Mouse (Mus musculus): ENCODE measurements around the gene Ulk4. TPM values are rescaled to one million over a fixed set of nuclear protein-coding genes. Genes with fewer than 3 reads are reported as not detected.

The Ulk4 gene
- total and polyA plus RNA-seq, 3 experiments = 26.6 to 31.1 TPM; not detected in 1

DNA sequence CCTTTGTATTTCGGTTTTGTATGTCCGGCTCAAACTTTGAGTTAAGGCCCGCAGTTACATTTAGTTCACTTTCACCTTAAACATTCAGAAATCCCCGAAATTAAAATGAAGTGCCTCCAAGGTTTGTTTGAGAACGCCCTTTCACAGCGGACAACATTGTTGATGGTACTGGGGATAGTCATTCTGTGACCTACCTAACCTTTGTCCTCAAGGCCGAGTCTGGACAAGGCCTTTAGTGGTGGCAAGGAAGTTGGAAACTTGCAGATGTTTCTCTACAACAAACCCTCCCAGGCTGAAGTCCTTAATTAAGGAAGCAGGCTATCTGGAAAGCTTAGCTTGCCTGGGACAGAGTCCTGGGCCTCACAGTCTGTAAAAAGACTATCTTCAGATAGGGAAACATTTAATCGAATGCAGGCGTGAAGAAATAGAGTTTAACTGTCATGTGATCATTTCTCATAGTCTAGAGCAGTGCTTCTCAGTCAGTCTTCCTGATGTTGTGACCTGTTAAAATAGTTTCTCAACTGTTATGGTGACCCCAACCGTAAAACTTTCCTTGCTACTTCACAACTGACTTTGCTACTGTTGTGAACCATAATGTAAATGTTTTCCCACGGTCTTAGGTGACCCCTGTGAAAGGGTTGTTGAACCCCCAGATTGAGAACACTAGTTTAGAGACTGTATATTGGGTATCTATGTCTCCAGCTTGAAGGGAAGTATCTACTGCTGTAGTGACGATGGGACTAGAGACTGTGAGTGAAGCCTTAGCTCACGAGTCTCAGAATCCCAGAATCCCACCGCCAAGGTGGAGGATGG is 342.0 kb downstream of the Ulk4 start:
- Histone ChIP-seq H3K9ac (ENCODE audit: control insufficient read depth, low read depth, low read length, poor library complexity, severe bottlenecking) (peak overlapping the region; percentile 98), H3K4me1 (ENCODE audit: control insufficient read depth in 1 of 2, insufficient read depth in 2 of 2, low read length in 2 of 2) (peaks cover 3 to 19% of the 10 kb centered on the region in 2 experiments), H3K27ac (ENCODE audit: control insufficient read depth, low read depth, low read length) (peak overlapping the region; percentile 31), H3K27me3 (ENCODE audit: control insufficient read depth in 1 of 2, insufficient read depth in 2 of 2, low read length in 2 of 2) (no peaks in the 10 kb centered on the region), H3K79me2 (ENCODE audit: control insufficient read depth, insufficient read depth, low read length, poor library complexity) (peaks cover 64% of the 10 kb centered on the region), H3K4me3 (ENCODE audit: control insufficient read depth in 1 of 2, insufficient read depth in 1 of 2, low read depth in 2 of 2, low read length in 2 of 2) (peak overlapping the region; percentile 100), H3K36me3 (ENCODE audit: control insufficient read depth in 1 of 2, insufficient read depth in 2 of 2, low read length in 2 of 2) (peaks cover 14 to 24% of the 10 kb centered on the region in 2 experiments), H3K9me3 (replicated peaks; ENCODE audit: insufficient read depth, low read length) (no peaks in the 10 kb centered on the region)
- peak; percentile 57 for DNase-seq (ENCODE audit: low read depth, low spot score)
- TF ChIP-seq JUND (IDR thresholded peaks at IDR 0.05; ENCODE audit: low read depth, low read length) (no peak), TCF12 (IDR thresholded peaks at IDR 0.05; ENCODE audit: low read depth, low read length) (no peak), USF2 (IDR thresholded peaks at IDR 0.05; ENCODE audit: borderline replicate concordance in 1 of 2, insufficient read depth in 1 of 2, low read depth in 1 of 2, low read length in 2 of 2) (0 out of 4 replicates have a peak, but pooled peaks of 1 of the 2 experiments have one; percentile 31), EP300 (IDR thresholded peaks at IDR 0.05; ENCODE audit: low read depth in 1 of 2, low read length in 2 of 2) (no peak), MAX (IDR thresholded peaks at IDR 0.05; ENCODE audit: low read length) (0 out of 2 replicates have a peak, but pooled peaks have one; percentile 4), POLR2A (IDR thresholded peaks at IDR 0.05; ENCODE audit: control insufficient read depth in 1 of 2, insufficient read depth in 1 of 2, low read depth in 1 of 2, low read length in 2 of 2, poor library complexity in 1 of 2) (0 out of 4 replicates have a peak, but pooled peaks of 1 of the 2 experiments have one; percentile 13), USF1 (IDR thresholded peaks at IDR 0.05; ENCODE audit: low read depth, low read length) (peak; percentile 80), ELF1 (IDR thresholded peaks at IDR 0.05; ENCODE audit: low read depth, low read length) (no peak)

DNA sequence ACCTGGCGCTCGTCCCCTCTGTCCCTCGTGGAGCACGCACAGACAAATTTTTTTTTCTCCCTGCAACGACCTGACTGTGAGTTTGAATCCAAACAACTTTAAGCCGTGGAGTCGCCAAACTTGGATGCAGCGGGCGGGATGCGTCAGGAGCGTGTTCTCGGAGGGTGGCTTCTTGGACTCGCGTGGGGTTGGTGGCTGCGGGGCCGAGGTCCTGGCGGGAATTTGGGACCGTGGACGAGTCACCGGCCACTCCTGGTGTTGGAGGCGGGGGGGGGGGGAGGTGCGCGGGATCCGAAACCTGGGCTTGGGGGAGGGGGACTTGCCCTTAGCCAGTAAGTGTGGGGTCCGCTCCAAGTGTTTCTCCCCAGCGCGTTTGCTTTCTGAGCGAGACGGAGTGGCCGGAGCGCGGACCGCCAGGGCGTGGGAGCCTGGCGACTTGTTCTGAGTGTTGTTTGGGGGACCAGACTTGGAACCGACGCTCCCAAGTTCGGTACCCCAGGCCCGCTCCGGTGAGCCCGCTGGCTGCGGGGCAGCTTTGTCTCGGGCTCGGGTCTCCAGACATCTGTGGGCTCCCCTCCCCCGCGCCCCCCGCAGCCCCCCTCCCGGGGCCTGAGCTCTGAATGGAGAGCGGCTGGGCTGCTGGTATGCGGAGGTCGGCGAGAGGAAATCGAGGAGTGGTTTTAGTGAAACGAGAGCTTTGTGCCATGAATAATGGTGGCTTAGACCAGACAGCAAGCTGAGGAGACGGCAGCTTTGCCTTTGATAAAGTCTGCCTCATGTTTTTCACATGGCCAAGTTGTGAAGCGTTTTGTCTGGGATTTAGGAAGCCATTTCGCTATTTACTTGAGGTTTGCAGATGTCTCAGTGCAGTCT is 342.9 kb downstream of the Ulk4 start:
- Histone ChIP-seq H3K9ac (ENCODE audit: control insufficient read depth, low read depth, low read length, poor library complexity, severe bottlenecking) (peak overlapping the region; percentile 98), H3K9me3 (replicated peaks; ENCODE audit: insufficient read depth, low read length) (no peaks in the 10 kb centered on the region), H3K4me3 (ENCODE audit: control insufficient read depth in 1 of 2, insufficient read depth in 1 of 2, low read depth in 2 of 2, low read length in 2 of 2) (peak overlapping the region; percentile 100), H3K27me3 (ENCODE audit: control insufficient read depth in 1 of 2, insufficient read depth in 2 of 2, low read length in 2 of 2) (peaks cover 0 to under 1% of the 10 kb centered on the region in 2 experiments; a peak in 3 of 4 replicates), H3K27ac (ENCODE audit: control insufficient read depth, low read depth, low read length) (peak overlapping the region; percentile 62), H3K79me2 (ENCODE audit: control insufficient read depth, insufficient read depth, low read length, poor library complexity) (peaks cover 55% of the 10 kb centered on the region), H3K4me1 (ENCODE audit: control insufficient read depth in 1 of 2, insufficient read depth in 2 of 2, low read length in 2 of 2) (peaks cover 3 to 19% of the 10 kb centered on the region in 2 experiments), H3K36me3 (ENCODE audit: control insufficient read depth in 1 of 2, insufficient read depth in 2 of 2, low read length in 2 of 2) (peaks cover 12 to 22% of the 10 kb centered on the region in 2 experiments)
- peak; percentile 44 for DNase-seq (ENCODE audit: low read depth, low spot score)
- no peak for TF ChIP-seq GABPA (IDR thresholded peaks at IDR 0.05; ENCODE audit: low read depth, low read length)
- TF ChIP-seq ETS1 (IDR thresholded peaks at IDR 0.05; ENCODE audit: low read depth, low read length) = no peak
- no peak for TF ChIP-seq SMC3 (IDR thresholded peaks at IDR 0.05; ENCODE audit: low read depth, low read length)
- TF ChIP-seq USF1 (IDR thresholded peaks at IDR 0.05; ENCODE audit: low read depth, low read length) = no peak
- no peak for TF ChIP-seq NELFE (IDR thresholded peaks at IDR 0.05; ENCODE audit: low read depth, low read length)
- no peak for TF ChIP-seq ZNF384 (IDR thresholded peaks at IDR 0.05; ENCODE audit: low read depth, low read length)
- 0 out of 2 replicates have a peak, but pooled peaks have one; percentile 53 for TF ChIP-seq MAX (IDR thresholded peaks at IDR 0.05; ENCODE audit: low read length)
- TF ChIP-seq POLR2A (IDR thresholded peaks at IDR 0.05; ENCODE audit: control insufficient read depth in 1 of 2, insufficient read depth in 1 of 2, low read depth in 1 of 2, low read length in 2 of 2, poor library complexity in 1 of 2) = no peak
- TF ChIP-seq USF2 (IDR thresholded peaks at IDR 0.05; ENCODE audit: borderline replicate concordance in 1 of 2, insufficient read depth in 1 of 2, low read depth in 1 of 2, low read length in 2 of 2) = no peak
- no peak for TF ChIP-seq UBTF (IDR thresholded peaks at IDR 0.05; ENCODE audit: borderline replicate concordance, insufficient read depth, low read depth, low read length)
- peak; percentile 63; the same call in 1 of the 2 replicates for TF ChIP-seq CHD1 (IDR thresholded peaks at IDR 0.05; ENCODE audit: low read depth, low read length)
- TF ChIP-seq MXI1 (IDR thresholded peaks at IDR 0.05; ENCODE audit: low read depth, low read length) = peak; percentile 73; the same call in 1 of the 2 replicates
- no peak for TF ChIP-seq TCF12 (IDR thresholded peaks at IDR 0.05; ENCODE audit: low read depth, low read length)
- TF ChIP-seq KAT2A (conservative IDR thresholded peaks at IDR 0.05; ENCODE audit: low read depth, low read length) = no peak
- no peak for TF ChIP-seq TAL1 (IDR thresholded peaks at IDR 0.05; ENCODE audit: low read length)
- no peak; the same call in 1 of the 2 replicates for TF ChIP-seq SIN3A (IDR thresholded peaks at IDR 0.05; ENCODE audit: low read length)
